Mouse (Mus musculus) heart, adult 2 months (tissue): ENCODE measurements around the gene Zcchc7. TPM values are rescaled to one million over a fixed set of nuclear protein-coding genes. Genes with fewer than 3 reads are reported as not detected.
A peak's percentile ranks its signal among the peaks of the same experiment; 100 is the strongest.

ENCODE experiments used
- DNase-seq, 2 experiments: peaks; one replicate each; pipeline ENCODE4 v3.0.0; 2021
- H3K27ac ChIP-seq: fragments of 200-600 bp; 2 replicates; pipeline ENCODE4 v1.8.1; 2022
- H3K27me3 ChIP-seq: fragments of 200-500 bp; 2 replicates; pipeline ENCODE4 v1.6.1; 2012; ENCODE audit warnings: mild to moderate bottlenecking, low read length, inconsistent platforms, mixed read lengths; ENCODE audit not compliant: control insufficient read depth, insufficient read depth
- H3K36me3 ChIP-seq: fragments of 200-500 bp; 2 replicates; pipeline ENCODE4 v1.6.1; 2012; ENCODE audit warnings: low read length, inconsistent platforms; ENCODE audit not compliant: control insufficient read depth, insufficient read depth
- H3K4me1 ChIP-seq: fragments of 200-500 bp; 2 replicates; pipeline ENCODE4 v1.6.1; 2011; ENCODE audit warnings: low read length; ENCODE audit not compliant: control insufficient read depth, insufficient read depth
- H3K4me3 ChIP-seq: fragments of 200-600 bp; 2 replicates; pipeline ENCODE4 v1.8.1; 2022
- H3K79me2 ChIP-seq: fragments of 200-500 bp; replicated peaks from 2 replicates; pipeline ENCODE4 v1.6.1; 2012; ENCODE audit warnings: mild to moderate bottlenecking, inconsistent platforms, low read length, moderate library complexity, mixed read lengths; ENCODE audit not compliant: control insufficient read depth, insufficient read depth
- H3K9ac ChIP-seq: fragments of 200-500 bp; 2 replicates; pipeline ENCODE4 v1.6.1; 2012; ENCODE audit warnings: low read depth, mild to moderate bottlenecking, control low read depth, inconsistent platforms, low read length, mixed read lengths
- CTCF ChIP-seq: fragments of 200-600 bp; IDR thresholded peaks from 2 replicates; pipeline ENCODE4 v1.8.1; 2022; ENCODE audit warnings: antibody characterized with exemption, mild to moderate bottlenecking, moderate library complexity
- EP300 ChIP-seq: fragments of 200-500 bp; IDR thresholded peaks from 2 replicates; pipeline ENCODE4 v1.6.1; 2011; ENCODE audit warnings: low read depth, low read length, control low read depth; ENCODE audit not compliant: insufficient read depth
- POLR2A ChIP-seq: fragments of 200-500 bp; IDR thresholded peaks from 2 replicates; pipeline ENCODE4 v1.6.1; 2011; ENCODE audit warnings: mild to moderate bottlenecking, low read depth, low read length, control low read depth; ENCODE audit not compliant: insufficient read depth
- WGBS: fragments of 180-500 bp; shearing (Covaris S2); methylation state at CpG from one replicate; pipeline ENCODE4 v1.1.7; 2018; 5-methylcytosine and 5-hydroxymethylcytosine counted together
- intact Hi-C: fragments of 180-260 bp; cut with DNase I; formaldehyde crosslinking; loops from one replicate; pipeline ENCODE4 v1.15.1; 2025
- polyA plus RNA-seq: library from polyadenylated mRNA; depleted of rRNA; stranded (reverse); fragments of >200 nt; gene quantifications from 2 replicates; pipeline ENCODE4 v1.2.3, GENCODE M21; 2012
- total RNA-seq, 2 experiments: library from RNA; stranded (reverse); gene quantifications; 2 replicates each; pipeline ENCODE4 v1.2.3; 2021

The Zcchc7 gene
- total and polyA plus RNA-seq, 3 experiments, result 6.7 to 12.9 (median 12.4) TPM

GRCm38 (mm10) chr4:44713554-44714051 is 42.1 kb upstream of the Zcchc7 start:
- intact Hi-C loops, result no loop called here
- H3K27me3 ChIP-seq, result peaks cover 37% of the 10 kb centered on the region
- peak in 1 of 2 experiments; percentile 4 for DNase-seq
- H3K36me3 ChIP-seq, result no peaks in the 10 kb centered on the region
- H3K9ac ChIP-seq, result no peak overlapping the region
- TF ChIP-seq POLR2A, result no peak
- TF ChIP-seq CTCF, result no peak
- TF ChIP-seq EP300, result no peak
- H3K27ac ChIP-seq, result no peak overlapping the region
- H3K79me2 ChIP-seq, result no peaks in the 10 kb centered on the region
- 3% methylated on average over 19 of the region's 19 CpGs for WGBS
- no peaks in the 10 kb centered on the region for H3K4me1 ChIP-seq
- no peak overlapping the region for H3K4me3 ChIP-seq

GRCm38 (mm10) chr4:44714111-44714621 is 41.5 kb upstream of the Zcchc7 start:
- TF ChIP-seq CTCF (no peak), POLR2A (no peak)
- no peaks in the 10 kb centered on the region for H3K36me3 ChIP-seq
- H3K4me1 ChIP-seq, result no peaks in the 10 kb centered on the region
- no peak overlapping the region for H3K4me3 ChIP-seq
- peaks cover 37% of the 10 kb centered on the region for H3K27me3 ChIP-seq
- no peaks in the 10 kb centered on the region for H3K79me2 ChIP-seq
- WGBS, result 3% methylated on average over 27 of the region's 27 CpGs
- no peak overlapping the region for H3K27ac ChIP-seq
- no peak overlapping the region for H3K9ac ChIP-seq
- intact Hi-C loops, result no loop called here
- peak; percentile 11 to 23 for DNase-seq

GRCm38 (mm10) chr4:44715621-44716160 is 40.0 kb upstream of the Zcchc7 start:
- 13% methylated on average over 3 of the region's 3 CpGs for WGBS
- Histone ChIP-seq H3K36me3 (no peaks in the 10 kb centered on the region), H3K4me1 (no peaks in the 10 kb centered on the region), H3K79me2 (no peaks in the 10 kb centered on the region), H3K4me3 (no peak overlapping the region), H3K27ac (no peak overlapping the region), H3K9ac (no peak overlapping the region), H3K27me3 (peaks cover 34% of the 10 kb centered on the region)
- no peak for DNase-seq
- TF ChIP-seq EP300 (no peak), CTCF (no peak), POLR2A (no peak)
- intact Hi-C loops, result no loop called here

- DNase-seq, result no peak
- Histone ChIP-seq H3K79me2 (no peaks in the 10 kb centered on the region), H3K4me1 (no peaks in the 10 kb centered on the region), H3K36me3 (no peaks in the 10 kb centered on the region), H3K27me3 (peaks cover 29% of the 10 kb centered on the region), H3K4me3 (no peak overlapping the region), H3K27ac (no peak overlapping the region), H3K9ac (no peak overlapping the region)
- TF ChIP-seq POLR2A, result no peak
- no peak for TF ChIP-seq CTCF
- no peak for TF ChIP-seq EP300
- 5% methylated on average over 10 of the region's 10 CpGs for WGBS
- intact Hi-C loops, result no loop called here
Measured at GRCm38 (mm10) chr4:44716391-44716790, 39.3 kb upstream of the Zcchc7 start.

GRCm38 (mm10) chr4:44717676-44718075 is 38.0 kb upstream of the Zcchc7 start:
- H3K36me3 ChIP-seq, result no peaks in the 10 kb centered on the region
- no peaks in the 10 kb centered on the region for H3K79me2 ChIP-seq
- H3K27ac ChIP-seq, result no peak overlapping the region
- intact Hi-C loops, result no loop called here
- TF ChIP-seq CTCF (no peak), EP300 (no peak)
- H3K4me3 ChIP-seq, result no peak overlapping the region
- 70% methylated on average over 3 of the region's 3 CpGs for WGBS
- no peak for DNase-seq
- H3K9ac ChIP-seq, result no peak overlapping the region
- H3K27me3 ChIP-seq, result peaks cover 23% of the 10 kb centered on the region
- no peaks in the 10 kb centered on the region for H3K4me1 ChIP-seq

- intact Hi-C loops, result no loop called here
- no peaks in the 10 kb centered on the region for H3K36me3 ChIP-seq
- H3K4me3 ChIP-seq, result no peak overlapping the region
- no peak for DNase-seq
- TF ChIP-seq CTCF, result no peak
- no peak for TF ChIP-seq POLR2A
- no peak for TF ChIP-seq EP300
- H3K79me2 ChIP-seq, result no peaks in the 10 kb centered on the region
- H3K27ac ChIP-seq, result no peak overlapping the region
- peaks cover 7% of the 10 kb centered on the region for H3K27me3 ChIP-seq
- 88% methylated on average over 8 of the region's 8 CpGs for WGBS
- H3K9ac ChIP-seq, result no peak overlapping the region
- H3K4me1 ChIP-seq, result no peaks in the 10 kb centered on the region
Measured at GRCm38 (mm10) chr4:44720046-44720445, 35.6 kb upstream of the Zcchc7 start.
